Mouse (Mus musculus) heart, postnatal 4 days (tissue): ENCODE measurements at regions not wholly inside any gene's neighbourhood (a gene's known extent, or its start where the extent isn't known, plus 50 kb on each side); places are given as distances from the start of the nearest gene placed in this dataset.
A peak's percentile ranks its signal among the peaks of the same experiment; 100 is the strongest.

Experiments
- DNase-seq: peaks from one replicate; pipeline ENCODE4 v3.0.0; 2021

- no peak for DNase-seq
Observed at GRCm38 (mm10) chr7:74877466-74877865, 322.9 kb upstream of the Slco3a1 start.

GRCm38 (mm10) chr7:74876667-74877066 lies 322.1 kb upstream of the Slco3a1 start:
- DNase-seq = no peak

- no peak for DNase-seq
Observed at GRCm38 (mm10) chr7:74870250-74870649, 315.7 kb upstream of the Slco3a1 start.

GRCm38 (mm10) chr7:74862727-74863126 lies 308.1 kb upstream of the Slco3a1 start:
- DNase-seq = peak; percentile 12

- DNase-seq = no peak
Observed at GRCm38 (mm10) chr7:74844306-74844929, 289.8 kb upstream of the Slco3a1 start.

GRCm38 (mm10) chr7:74823286-74823685 lies 268.7 kb upstream of the Slco3a1 start:
- DNase-seq = no peak

GRCm38 (mm10) chr7:74793241-74793640 lies 238.7 kb upstream of the Slco3a1 start:
- no peak for DNase-seq

GRCm38 (mm10) chr7:74788696-74789095 lies 234.1 kb upstream of the Slco3a1 start:
- DNase-seq = no peak

- DNase-seq = no peak
Observed at GRCm38 (mm10) chr7:74771435-74772406, 217.1 kb upstream of the Slco3a1 start.

GRCm38 (mm10) chr7:74766550-74766949 lies 212.0 kb upstream of the Slco3a1 start:
- DNase-seq = no peak

GRCm38 (mm10) chr7:74757469-74757868 lies 202.9 kb upstream of the Slco3a1 start:
- DNase-seq = no peak

GRCm38 (mm10) chr7:74747704-74748103 lies 193.1 kb upstream of the Slco3a1 start:
- no peak for DNase-seq

GRCm38 (mm10) chr7:74734941-74735340 lies 180.4 kb upstream of the Slco3a1 start:
- DNase-seq = no peak

- no peak for DNase-seq
Observed at GRCm38 (mm10) chr7:74726324-74726991, 171.9 kb upstream of the Slco3a1 start.

- DNase-seq = no peak
Observed at GRCm38 (mm10) chr7:74719321-74719720, 164.7 kb upstream of the Slco3a1 start.

- no peak for DNase-seq
Observed at GRCm38 (mm10) chr7:74709993-74710581, 155.5 kb upstream of the Slco3a1 start.

GRCm38 (mm10) chr7:74709006-74709405 lies 154.4 kb upstream of the Slco3a1 start:
- DNase-seq = no peak

GRCm38 (mm10) chr7:74703533-74703932 lies 149.0 kb upstream of the Slco3a1 start:
- no peak for DNase-seq

- DNase-seq = no peak
Observed at GRCm38 (mm10) chr7:74697794-74698354, 143.3 kb upstream of the Slco3a1 start.

GRCm38 (mm10) chr7:74696286-74696685 lies 141.7 kb upstream of the Slco3a1 start:
- no peak for DNase-seq

GRCm38 (mm10) chr7:74693049-74693448 lies 138.5 kb upstream of the Slco3a1 start:
- peak; percentile 9 for DNase-seq

GRCm38 (mm10) chr7:74690706-74691105 lies 136.1 kb upstream of the Slco3a1 start:
- no peak for DNase-seq
